Mouse (Mus musculus): Measurements from ENCODE around the gene Nav2. TPM values are rescaled to one million over a fixed set of nuclear protein-coding genes. Genes with fewer than 3 reads are reported as not detected.

Gene Nav2
- polyA plus RNA-seq, 1 experiment from 2014 or later = 34.2 TPM

DNA sequence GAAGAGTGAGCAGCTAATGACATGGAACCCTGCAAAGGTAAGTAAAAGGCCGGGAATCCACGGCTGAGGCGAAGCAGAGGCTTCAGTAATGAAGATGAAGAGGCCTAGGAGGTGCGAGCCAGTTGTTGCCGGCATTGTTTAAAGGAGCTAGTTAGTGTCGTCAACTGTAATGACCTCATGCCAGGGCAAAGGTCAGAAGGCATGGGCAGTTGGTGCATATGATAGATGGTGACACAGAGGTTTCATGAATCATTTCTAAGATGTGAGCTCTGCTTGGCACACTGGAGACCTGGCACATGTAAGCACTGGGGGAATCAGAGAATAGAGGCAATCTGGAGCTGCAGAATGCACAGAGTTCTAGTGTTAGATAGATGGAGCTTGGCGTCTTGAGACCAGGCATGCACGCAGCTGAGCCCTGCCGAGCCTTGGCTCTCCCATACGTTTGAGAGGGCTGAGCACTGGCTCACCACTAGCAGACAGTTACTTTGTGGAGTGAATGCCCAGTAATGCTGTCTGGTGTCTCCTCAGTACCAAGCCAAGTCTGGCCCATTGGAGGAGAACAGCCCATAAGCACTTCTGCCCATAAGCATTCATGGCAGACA is 166.9 kb downstream of the Nav2 start:
- no peak overlapping the region for H3K27ac ChIP-seq (ENCODE audit: low read length)
- H3K9me3 ChIP-seq (replicated peaks; ENCODE audit: control insufficient read depth, low read length) = no peaks in the 10 kb centered on the region
- H3K36me3 ChIP-seq (ENCODE audit: control insufficient read depth, insufficient read depth) = no peaks in the 10 kb centered on the region
- WGBS = 73% methylated on average over 10 of the region's 10 CpGs
- peaks cover 3% of the 10 kb centered on the region; the same call in 1 of the 2 replicates for H3K4me1 ChIP-seq (ENCODE audit: control insufficient read depth, insufficient read depth, low read length)
- H3K4me3 ChIP-seq (ENCODE audit: low read length) = no peak overlapping the region
- no peak overlapping the region for H3K9ac ChIP-seq (ENCODE audit: low read length)
- ATAC-seq (replicated peaks; ENCODE audit: extremely low read depth, insufficient read depth, low FRiP score) = no peak
- H3K4me2 ChIP-seq (ENCODE audit: low read depth, low read length) = no peak overlapping the region
- no peaks in the 10 kb centered on the region for H3K27me3 ChIP-seq (ENCODE audit: control insufficient read depth, insufficient read depth, low read length)

DNA sequence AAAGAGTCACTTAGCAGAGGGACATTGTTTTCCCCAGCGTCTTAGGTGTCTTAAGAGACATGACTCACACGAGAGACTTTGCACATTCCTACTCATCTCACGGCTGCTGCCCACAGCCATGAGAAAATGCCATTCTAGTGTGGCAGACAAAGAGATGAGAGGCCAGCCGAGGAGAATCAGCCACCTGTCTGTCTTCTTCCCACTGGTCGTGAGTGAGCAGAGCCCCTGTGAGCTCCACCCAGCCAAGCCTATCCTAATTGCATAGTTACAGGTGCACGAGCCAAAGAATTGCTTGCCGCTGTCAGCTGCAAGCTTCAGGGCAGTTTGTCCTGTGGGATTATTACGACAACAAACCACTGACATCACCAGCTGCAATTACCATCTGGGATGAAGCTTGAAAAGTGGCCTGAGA is 167.8 kb downstream of the Nav2 start:
- WGBS = 56% methylated on average over 8 of the region's 8 CpGs

GRCm38 (mm10) chr7:49078930-49079329 is 170.4 kb downstream of the Nav2 start:
- no peak for ATAC-seq (replicated peaks; ENCODE audit: extremely low read depth, insufficient read depth, low FRiP score)
- Histone ChIP-seq H3K4me3 (ENCODE audit: low read length) (no peak overlapping the region), H3K4me1 (ENCODE audit: control insufficient read depth, insufficient read depth, low read length) (peaks cover 6% of the 10 kb centered on the region; the same call in 1 of the 2 replicates), H3K9me3 (replicated peaks; ENCODE audit: control insufficient read depth, low read length) (no peaks in the 10 kb centered on the region), H3K27me3 (ENCODE audit: control insufficient read depth, insufficient read depth, low read length) (no peaks in the 10 kb centered on the region), H3K36me3 (ENCODE audit: control insufficient read depth, insufficient read depth) (no peaks in the 10 kb centered on the region), H3K27ac (ENCODE audit: low read length) (no peak overlapping the region), H3K4me2 (ENCODE audit: low read depth, low read length) (no peak overlapping the region), H3K9ac (ENCODE audit: low read length) (no peak overlapping the region)
- 75% methylated on average over 5 of the region's 5 CpGs for WGBS

More for the DNA sequence above, 167.8 kb downstream of the Nav2 start:
- Histone ChIP-seq H3K27me3 (ENCODE audit: control insufficient read depth, insufficient read depth, low read length) (no peaks in the 10 kb centered on the region), H3K4me3 (ENCODE audit: low read length) (no peak overlapping the region), H3K4me1 (ENCODE audit: control insufficient read depth, insufficient read depth, low read length) (0 out of 2 replicates have a peak, but pooled peaks cover 3% of the 10 kb centered on the region), H3K4me2 (ENCODE audit: low read depth, low read length) (no peak overlapping the region), H3K36me3 (ENCODE audit: control insufficient read depth, insufficient read depth) (no peaks in the 10 kb centered on the region), H3K9ac (ENCODE audit: low read length) (no peak overlapping the region), H3K9me3 (replicated peaks; ENCODE audit: control insufficient read depth, low read length) (no peaks in the 10 kb centered on the region), H3K27ac (ENCODE audit: low read length) (no peak overlapping the region)
- ATAC-seq (replicated peaks; ENCODE audit: extremely low read depth, insufficient read depth, low FRiP score) = no peak

DNA sequence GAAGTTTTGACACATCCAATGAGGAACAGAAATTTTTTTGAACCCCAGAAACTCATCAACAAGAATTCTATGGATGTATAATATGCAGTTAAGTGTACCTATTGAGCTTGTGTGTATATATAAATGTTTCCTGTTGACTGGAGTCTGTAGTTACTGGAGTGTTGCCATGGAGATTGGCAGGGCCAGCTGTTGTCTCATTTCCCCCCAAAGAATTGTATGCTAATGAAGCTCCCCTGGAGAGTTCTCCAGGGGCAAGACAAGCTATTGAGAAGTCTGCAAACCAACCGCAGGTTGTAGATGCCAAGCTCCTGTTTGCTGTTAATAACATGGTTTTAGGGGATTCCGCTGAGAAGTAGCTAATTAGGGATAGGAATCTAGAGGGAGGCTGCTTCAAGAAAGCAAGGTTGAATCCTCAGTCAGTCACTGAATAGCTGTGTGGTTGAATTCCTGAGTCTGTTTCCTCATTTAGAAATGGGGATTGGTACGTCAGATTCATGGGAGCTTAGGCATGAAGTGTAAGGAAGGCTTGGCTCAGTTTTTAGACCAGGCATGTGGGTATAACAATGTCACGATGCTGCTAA is 174.2 kb downstream of the Nav2 start:
- H3K27me3 ChIP-seq (ENCODE audit: control insufficient read depth, insufficient read depth, low read length) = no peaks in the 10 kb centered on the region
- no peak for ATAC-seq (replicated peaks; ENCODE audit: extremely low read depth, insufficient read depth, low FRiP score)
- H3K4me1 ChIP-seq (ENCODE audit: control insufficient read depth, insufficient read depth, low read length) = peaks cover 36% of the 10 kb centered on the region
- no peak overlapping the region for H3K27ac ChIP-seq (ENCODE audit: low read length)
- H3K36me3 ChIP-seq (ENCODE audit: control insufficient read depth, insufficient read depth) = no peaks in the 10 kb centered on the region
- no peaks in the 10 kb centered on the region for H3K9me3 ChIP-seq (replicated peaks; ENCODE audit: control insufficient read depth, low read length)
- H3K9ac ChIP-seq (ENCODE audit: low read length) = no peak overlapping the region
- WGBS = 55% methylated on average over 4 of the region's 4 CpGs
- no peak overlapping the region for H3K4me2 ChIP-seq (ENCODE audit: low read depth, low read length)
- H3K4me3 ChIP-seq (ENCODE audit: low read length) = no peak overlapping the region

DNA sequence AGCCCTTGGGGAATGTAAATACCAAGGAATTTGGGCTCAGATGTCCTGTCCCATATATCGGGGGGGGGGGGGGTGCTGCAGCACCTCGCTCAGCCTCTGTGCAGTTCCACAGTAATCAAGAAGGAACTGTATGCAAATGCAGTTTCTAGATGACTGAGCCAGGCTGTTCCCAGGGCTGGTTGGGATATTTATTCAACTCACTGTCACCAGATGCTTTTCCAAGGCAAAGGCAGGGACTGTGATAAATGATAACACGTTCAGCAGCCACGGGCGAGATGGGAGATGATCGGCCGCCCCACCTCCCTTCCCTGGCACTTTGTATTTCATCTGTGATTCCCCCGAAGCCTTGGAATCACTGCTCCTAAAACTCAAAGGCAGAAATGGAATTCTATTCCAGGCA is 176.3 kb downstream of the Nav2 start:
- Histone ChIP-seq H3K9ac (ENCODE audit: low read length) (peak overlapping the region; percentile 39), H3K4me3 (ENCODE audit: low read length) (no peak overlapping the region), H3K4me1 (ENCODE audit: control insufficient read depth, insufficient read depth, low read length) (peaks cover 45% of the 10 kb centered on the region), H3K27me3 (ENCODE audit: control insufficient read depth, insufficient read depth, low read length) (no peaks in the 10 kb centered on the region), H3K36me3 (ENCODE audit: control insufficient read depth, insufficient read depth) (no peaks in the 10 kb centered on the region), H3K9me3 (replicated peaks; ENCODE audit: control insufficient read depth, low read length) (no peaks in the 10 kb centered on the region), H3K27ac (ENCODE audit: low read length) (peak overlapping the region; percentile 92), H3K4me2 (ENCODE audit: low read depth, low read length) (no peak overlapping the region)
- ATAC-seq (replicated peaks; ENCODE audit: extremely low read depth, insufficient read depth, low FRiP score) = no peak
- 34% methylated on average over 8 of the region's 8 CpGs for WGBS

DNA sequence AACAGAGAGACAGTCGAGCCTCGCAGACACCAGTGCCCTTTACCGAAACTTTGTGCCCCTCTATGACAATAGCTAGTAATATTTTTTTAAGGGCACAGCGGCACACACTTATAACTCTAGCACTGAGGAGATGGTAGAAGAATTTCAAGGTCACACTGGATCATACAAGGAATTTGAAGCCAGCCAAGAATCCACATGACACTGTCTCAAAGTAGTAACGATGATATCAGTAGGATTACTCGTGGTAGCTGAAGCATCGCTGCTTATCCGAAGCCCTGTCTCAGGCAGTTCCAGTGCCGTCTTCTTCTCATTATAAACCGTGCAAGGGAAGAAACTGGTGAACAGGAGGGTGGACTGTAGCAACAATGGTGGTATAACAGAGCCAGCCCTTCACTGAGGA is 177.2 kb downstream of the Nav2 start:
- H3K27ac ChIP-seq (ENCODE audit: low read length) = peak overlapping the region; percentile 92
- H3K4me2 ChIP-seq (ENCODE audit: low read depth, low read length) = no peak overlapping the region
- peaks cover 45% of the 10 kb centered on the region for H3K4me1 ChIP-seq (ENCODE audit: control insufficient read depth, insufficient read depth, low read length)
- H3K4me3 ChIP-seq (ENCODE audit: low read length) = no peak overlapping the region
- H3K36me3 ChIP-seq (ENCODE audit: control insufficient read depth, insufficient read depth) = no peaks in the 10 kb centered on the region
- ATAC-seq (replicated peaks; ENCODE audit: extremely low read depth, insufficient read depth, low FRiP score) = no peak
- no peak overlapping the region; the same call in 1 of the 2 replicates for H3K9ac ChIP-seq (ENCODE audit: low read length)
- 54% methylated on average over 10 of the region's 10 CpGs for WGBS
- no peaks in the 10 kb centered on the region for H3K27me3 ChIP-seq (ENCODE audit: control insufficient read depth, insufficient read depth, low read length)
- H3K9me3 ChIP-seq (replicated peaks; ENCODE audit: control insufficient read depth, low read length) = no peaks in the 10 kb centered on the region

- Histone ChIP-seq H3K4me1 (ENCODE audit: control insufficient read depth, insufficient read depth, low read length) (peaks cover 45% of the 10 kb centered on the region), H3K27ac (ENCODE audit: low read length) (peak overlapping the region; percentile 92), H3K9me3 (replicated peaks; ENCODE audit: control insufficient read depth, low read length) (no peaks in the 10 kb centered on the region), H3K27me3 (ENCODE audit: control insufficient read depth, insufficient read depth, low read length) (no peaks in the 10 kb centered on the region), H3K9ac (ENCODE audit: low read length) (no peak overlapping the region), H3K4me3 (ENCODE audit: low read length) (no peak overlapping the region), H3K36me3 (ENCODE audit: control insufficient read depth, insufficient read depth) (no peaks in the 10 kb centered on the region), H3K4me2 (ENCODE audit: low read depth, low read length) (no peak overlapping the region)
- WGBS = 50% methylated on average over 5 of the region's 5 CpGs
- no peak for ATAC-seq (replicated peaks; ENCODE audit: extremely low read depth, insufficient read depth, low FRiP score)
Observed at GRCm38 (mm10) chr7:49087154-49087553, 178.6 kb downstream of the Nav2 start.

DNA sequence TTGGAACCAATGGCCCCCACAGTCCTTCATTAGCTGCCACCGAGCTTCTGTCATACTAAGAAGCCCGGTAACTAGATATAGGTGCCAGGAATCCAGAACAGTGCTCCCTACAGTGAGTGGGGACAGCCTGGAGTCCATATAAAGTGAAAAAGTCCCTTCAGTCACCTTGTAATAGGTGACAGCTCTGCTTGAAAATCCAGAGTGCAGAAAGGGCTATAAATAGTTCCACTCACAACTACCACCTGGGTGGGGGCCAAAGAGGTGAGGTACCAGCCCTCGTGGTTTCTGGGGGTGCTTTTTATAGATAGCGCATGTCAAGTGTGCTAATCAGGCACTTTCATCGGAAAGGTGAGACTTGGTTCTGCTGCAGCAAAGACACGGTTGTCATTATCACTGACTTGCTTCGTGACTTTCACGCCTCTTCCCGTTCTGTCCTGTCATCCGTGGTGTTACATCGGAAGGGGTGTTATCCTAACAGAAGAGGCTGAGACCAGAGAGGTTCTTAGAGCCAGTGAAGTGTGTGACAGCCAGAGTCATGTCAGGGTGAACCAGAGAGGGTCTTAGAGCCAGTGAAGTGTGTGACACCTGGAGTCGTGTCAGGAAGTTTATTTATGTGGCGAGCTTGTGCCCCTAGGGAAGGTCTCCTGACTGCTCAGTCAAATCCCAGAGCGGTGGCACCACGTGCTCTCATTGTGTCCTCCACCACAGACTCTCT is 179.8 kb downstream of the Nav2 start:
- no peak overlapping the region for H3K4me3 ChIP-seq (ENCODE audit: low read length)
- ATAC-seq (replicated peaks; ENCODE audit: extremely low read depth, insufficient read depth, low FRiP score) = peak; percentile 82
- H3K9me3 ChIP-seq (replicated peaks; ENCODE audit: control insufficient read depth, low read length) = no peaks in the 10 kb centered on the region
- H3K4me1 ChIP-seq (ENCODE audit: control insufficient read depth, insufficient read depth, low read length) = peaks cover 39% of the 10 kb centered on the region
- H3K4me2 ChIP-seq (ENCODE audit: low read depth, low read length) = 0 out of 2 replicates have a peak overlapping the region, but pooled peaks have one; percentile 20
- H3K27ac ChIP-seq (ENCODE audit: low read length) = peak overlapping the region; percentile 92
- WGBS = 36% methylated on average over 15 of the region's 15 CpGs
- no peaks in the 10 kb centered on the region for H3K27me3 ChIP-seq (ENCODE audit: control insufficient read depth, insufficient read depth, low read length)
- 0 out of 2 replicates have a peak overlapping the region, but pooled peaks have one; percentile 18 for H3K9ac ChIP-seq (ENCODE audit: low read length)
- H3K36me3 ChIP-seq (ENCODE audit: control insufficient read depth, insufficient read depth) = no peaks in the 10 kb centered on the region

DNA sequence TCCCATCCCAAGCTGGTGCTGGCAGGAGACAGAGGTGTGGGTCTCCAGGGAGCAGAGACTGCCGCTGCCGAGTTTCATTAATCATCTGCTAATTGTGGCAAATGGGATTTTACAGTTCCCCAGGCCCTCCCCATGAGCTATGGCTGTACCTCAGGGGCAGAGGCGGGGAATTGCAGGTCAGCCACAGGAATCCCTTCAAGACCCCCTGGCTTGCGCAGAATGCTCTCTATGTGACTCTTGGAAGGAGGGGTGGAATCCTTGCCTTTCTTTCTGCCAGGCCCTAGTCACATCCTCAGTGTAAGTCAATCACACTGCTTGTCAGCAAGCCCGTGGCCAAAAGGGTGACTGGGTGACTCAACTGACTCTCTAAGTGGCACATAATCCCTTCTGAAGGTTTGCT is 182.9 kb downstream of the Nav2 start:
- no peak for ATAC-seq (replicated peaks; ENCODE audit: extremely low read depth, insufficient read depth, low FRiP score)
- Histone ChIP-seq H3K9ac (ENCODE audit: low read length) (no peak overlapping the region), H3K4me1 (ENCODE audit: control insufficient read depth, insufficient read depth, low read length) (peaks cover 22% of the 10 kb centered on the region), H3K27ac (ENCODE audit: low read length) (no peak overlapping the region), H3K4me3 (ENCODE audit: low read length) (no peak overlapping the region), H3K4me2 (ENCODE audit: low read depth, low read length) (no peak overlapping the region), H3K36me3 (ENCODE audit: control insufficient read depth, insufficient read depth) (no peaks in the 10 kb centered on the region), H3K9me3 (replicated peaks; ENCODE audit: control insufficient read depth, low read length) (no peaks in the 10 kb centered on the region), H3K27me3 (ENCODE audit: control insufficient read depth, insufficient read depth, low read length) (no peaks in the 10 kb centered on the region)
- WGBS = 47% methylated on average over 5 of the region's 5 CpGs

Data from heart, embryonic 16.5 days (tissue).